Mouse (Mus musculus) midbrain, postnatal 0 days (tissue): ENCODE measurements around the gene Rnd1. TPM values are rescaled to one million over a fixed set of nuclear protein-coding genes. Genes with fewer than 3 reads are reported as not detected.
A peak's percentile ranks its signal among the peaks of the same experiment; 100 is the strongest.

Experiments used
- ATAC-seq: fragments of 200-750 bp; cut with Nextera tagmentation; 2 replicates; pipeline ENCODE4 v1.8.0; 2017; ENCODE audit warnings: moderate number of reproducible peaks, mild to moderate bottlenecking, moderate TSS enrichment, moderate library complexity; ENCODE audit not compliant: low FRiP score
- DNase-seq: peaks from one replicate; pipeline ENCODE4 v3.0.0-alpha.2; 2015; ENCODE audit warnings: low spot score
- H3K27ac ChIP-seq: fragments of 300-500 bp; sonication (generic); 2 replicates; pipeline ENCODE4 v1.5.1; 2014; ENCODE audit warnings: low read depth, mild to moderate bottlenecking, low read length, mixed read lengths
- H3K27me3 ChIP-seq: fragments of 300-500 bp; sonication (generic); 2 replicates; pipeline ENCODE4 v1.6.1; 2014; ENCODE audit warnings: low read length, control low read depth, mixed read lengths; ENCODE audit not compliant: insufficient read depth
- H3K36me3 ChIP-seq: fragments of 300-500 bp; sonication (generic); 2 replicates; pipeline ENCODE4 v1.6.1; 2014; ENCODE audit warnings: low read length, control low read depth, mixed read lengths; ENCODE audit not compliant: insufficient read depth
- H3K4me1 ChIP-seq: fragments of 300-500 bp; sonication (generic); 2 replicates; pipeline ENCODE4 v1.6.1; 2014; ENCODE audit warnings: mild to moderate bottlenecking, control low read depth, antibody characterized with exemption, low read length, mixed read lengths; ENCODE audit not compliant: insufficient read depth
- H3K4me2 ChIP-seq: fragments of 300-500 bp; sonication (generic); 2 replicates; pipeline ENCODE4 v1.6.1; 2014; ENCODE audit warnings: low read depth, mild to moderate bottlenecking, low read length, mixed read lengths; ENCODE audit not compliant: poor library complexity, severe bottlenecking
- H3K4me3 ChIP-seq: fragments of 300-500 bp; sonication (generic); 2 replicates; pipeline ENCODE4 v1.5.1; 2014; ENCODE audit warnings: low read depth, mild to moderate bottlenecking, low read length, moderate library complexity
- H3K9ac ChIP-seq: fragments of 300-500 bp; sonication (generic); replicated peaks from 2 replicates; pipeline ENCODE4 v1.6.1; 2014; ENCODE audit warnings: mild to moderate bottlenecking, low read length, moderate library complexity, mixed read lengths; ENCODE audit not compliant: poor library complexity, severe bottlenecking
- H3K9me3 ChIP-seq: fragments of 300-500 bp; sonication (generic); 2 replicates; pipeline ENCODE4 v1.6.1; 2016; ENCODE audit warnings: low read length, control low read depth
- CTCF ChIP-seq: IDR thresholded peaks from 2 replicates; pipeline ENCODE4 v1.5.1; 2016; ENCODE audit warnings: antibody characterized with exemption, mild to moderate bottlenecking
- WGBS: fragments of 180-500 bp; shearing (Covaris S2); extraction: QIAGEN DNeasy Blood & Tissue Kit; methylation state at CpG from one replicate; pipeline ENCODE4 v1.1.7; 2014; 5-methylcytosine and 5-hydroxymethylcytosine counted together
- polyA plus RNA-seq: library from polyadenylated mRNA; unstranded; fragments of >200 nt; fragmentation: Nextera tagmentation; extraction: Ambion mirVana; gene quantifications from 2 replicates; pipeline ENCODE4 v1.2.1, GENCODE M21; 2015
- total RNA-seq: library from RNA; depleted of rRNA; stranded (reverse); fragments of >200 nt; gene quantifications from 2 replicates; pipeline ENCODE4 v1.2.3, GENCODE M21; 2014

Rnd1 gene
- total and polyA plus RNA-seq, 2 experiments from 2014 or later, result 20.7 to 42.9 TPM

DNA sequence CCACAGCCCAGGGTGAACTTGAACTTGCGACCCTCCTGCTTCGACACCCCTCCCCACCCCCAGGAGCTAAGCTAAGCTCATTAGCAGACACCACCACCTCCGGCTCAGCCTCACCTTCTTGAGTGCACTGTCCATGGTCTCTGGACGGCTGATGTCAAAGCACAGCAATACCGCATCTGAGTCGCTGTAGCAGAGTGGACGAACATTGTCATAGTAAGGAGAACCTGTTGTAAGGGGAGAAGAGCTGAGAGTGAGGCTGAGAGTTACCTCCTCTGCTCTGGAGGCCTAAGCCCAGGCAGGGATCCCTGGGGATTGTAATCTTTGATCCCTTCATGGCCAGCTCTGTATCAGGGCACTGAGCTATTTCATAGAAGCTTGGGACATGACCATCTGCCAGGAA, 3.5 kb downstream of the Rnd1 start:
- no peak for TF ChIP-seq CTCF
- Histone ChIP-seq H3K4me1 (peaks cover 17% of the 10 kb centered on the region; the same call in 1 of the 2 replicates), H3K27me3 (no peaks in the 10 kb centered on the region), H3K9ac (0 out of 2 replicates have a peak overlapping the region, but pooled peaks have one; percentile 66), H3K27ac (peak overlapping the region; percentile 63; the same call in 1 of the 2 replicates), H3K36me3 (peaks cover 9% of the 10 kb centered on the region), H3K4me3 (no peak overlapping the region; the same call in 1 of the 2 replicates), H3K9me3 (no peaks in the 10 kb centered on the region), H3K4me2 (peak overlapping the region; percentile 98; the same call in 1 of the 2 replicates)
- DNase-seq, result no peak
- no peak for ATAC-seq
- 77% methylated on average over 7 of the region's 7 CpGs for WGBS

DNA sequence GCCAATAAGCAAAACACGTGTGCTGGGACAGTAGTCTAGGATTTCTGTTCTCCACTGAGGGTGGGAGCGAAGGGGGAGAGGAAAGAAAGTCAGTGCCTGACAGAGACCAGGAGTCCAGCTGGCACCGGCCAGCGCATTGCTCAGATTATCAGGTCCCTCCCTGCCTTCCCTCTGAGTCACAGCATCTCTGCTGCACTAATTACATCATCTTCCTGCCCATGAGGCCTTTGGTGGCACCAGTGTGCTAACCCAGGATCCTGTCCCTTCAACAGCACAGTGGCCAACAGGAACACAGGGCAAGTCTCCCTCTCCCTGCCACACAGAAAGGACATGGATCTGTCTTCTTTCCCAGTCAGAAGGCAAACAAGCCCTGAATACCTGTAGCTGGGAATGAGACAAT, 4.7 kb downstream of the Rnd1 start:
- H3K4me3 ChIP-seq, result no peak overlapping the region
- no peak for TF ChIP-seq CTCF
- H3K27me3 ChIP-seq, result no peaks in the 10 kb centered on the region
- H3K4me2 ChIP-seq, result no peak overlapping the region
- H3K36me3 ChIP-seq, result peaks cover 9% of the 10 kb centered on the region
- no peak for ATAC-seq
- no peak overlapping the region for H3K9ac ChIP-seq
- 56% methylated on average over 4 of the region's 4 CpGs for WGBS
- H3K27ac ChIP-seq, result no peak overlapping the region
- no peak for DNase-seq
- H3K9me3 ChIP-seq, result no peaks in the 10 kb centered on the region
- peaks cover 15% of the 10 kb centered on the region; the same call in 1 of the 2 replicates for H3K4me1 ChIP-seq

DNA sequence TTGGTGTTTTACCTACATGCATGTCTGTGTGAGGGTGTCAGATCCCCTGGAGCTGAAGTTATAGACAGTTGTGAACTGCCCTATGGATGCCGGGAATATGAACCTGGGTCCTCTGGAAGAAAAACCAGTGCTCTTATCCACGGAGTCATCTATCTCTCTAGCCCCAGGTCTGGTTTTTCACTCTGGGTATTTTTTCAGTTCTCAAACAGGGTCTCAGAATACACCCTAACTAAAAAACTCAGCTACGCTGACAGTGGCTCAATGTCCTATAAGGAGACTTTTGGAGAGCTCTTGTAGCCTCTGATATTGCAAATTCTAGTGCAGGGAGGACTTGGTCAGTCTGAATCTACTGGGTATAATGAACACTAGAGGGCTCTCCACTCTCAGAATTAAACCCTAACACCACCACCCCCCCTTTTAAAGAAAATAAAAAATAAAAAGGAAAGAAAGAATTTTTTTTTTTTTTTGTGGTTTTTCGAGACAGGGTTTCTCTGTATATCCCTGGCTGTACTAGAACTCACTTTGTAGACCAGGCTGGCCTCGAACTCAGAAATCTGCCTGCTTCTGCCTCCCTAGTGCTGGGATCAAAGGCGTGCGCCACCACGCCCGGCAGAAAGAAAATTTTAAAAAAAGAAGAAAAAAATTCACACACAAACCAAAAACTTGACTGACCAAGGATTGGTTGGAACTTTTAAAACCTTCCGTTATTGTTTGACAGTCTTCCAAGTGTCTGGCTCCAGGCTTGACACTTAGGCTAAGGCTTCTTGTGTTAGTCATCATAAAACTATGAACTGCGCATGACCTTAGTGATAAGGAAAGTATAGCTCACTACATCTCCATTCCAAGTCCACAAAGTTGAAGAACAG, 13.0 kb downstream of the Rnd1 start:
- ATAC-seq (no peak), DNase-seq (peak; percentile 67)
- H3K4me2 ChIP-seq, result no peak overlapping the region
- H3K9ac ChIP-seq, result no peak overlapping the region
- no peak overlapping the region for H3K27ac ChIP-seq
- no peaks in the 10 kb centered on the region for H3K36me3 ChIP-seq
- no peaks in the 10 kb centered on the region for H3K4me1 ChIP-seq
- WGBS, result 80% methylated on average over 11 of the region's 11 CpGs
- H3K4me3 ChIP-seq, result no peak overlapping the region
- no peaks in the 10 kb centered on the region for H3K9me3 ChIP-seq
- H3K27me3 ChIP-seq, result no peaks in the 10 kb centered on the region
- TF ChIP-seq CTCF, result peak; percentile 69

DNA sequence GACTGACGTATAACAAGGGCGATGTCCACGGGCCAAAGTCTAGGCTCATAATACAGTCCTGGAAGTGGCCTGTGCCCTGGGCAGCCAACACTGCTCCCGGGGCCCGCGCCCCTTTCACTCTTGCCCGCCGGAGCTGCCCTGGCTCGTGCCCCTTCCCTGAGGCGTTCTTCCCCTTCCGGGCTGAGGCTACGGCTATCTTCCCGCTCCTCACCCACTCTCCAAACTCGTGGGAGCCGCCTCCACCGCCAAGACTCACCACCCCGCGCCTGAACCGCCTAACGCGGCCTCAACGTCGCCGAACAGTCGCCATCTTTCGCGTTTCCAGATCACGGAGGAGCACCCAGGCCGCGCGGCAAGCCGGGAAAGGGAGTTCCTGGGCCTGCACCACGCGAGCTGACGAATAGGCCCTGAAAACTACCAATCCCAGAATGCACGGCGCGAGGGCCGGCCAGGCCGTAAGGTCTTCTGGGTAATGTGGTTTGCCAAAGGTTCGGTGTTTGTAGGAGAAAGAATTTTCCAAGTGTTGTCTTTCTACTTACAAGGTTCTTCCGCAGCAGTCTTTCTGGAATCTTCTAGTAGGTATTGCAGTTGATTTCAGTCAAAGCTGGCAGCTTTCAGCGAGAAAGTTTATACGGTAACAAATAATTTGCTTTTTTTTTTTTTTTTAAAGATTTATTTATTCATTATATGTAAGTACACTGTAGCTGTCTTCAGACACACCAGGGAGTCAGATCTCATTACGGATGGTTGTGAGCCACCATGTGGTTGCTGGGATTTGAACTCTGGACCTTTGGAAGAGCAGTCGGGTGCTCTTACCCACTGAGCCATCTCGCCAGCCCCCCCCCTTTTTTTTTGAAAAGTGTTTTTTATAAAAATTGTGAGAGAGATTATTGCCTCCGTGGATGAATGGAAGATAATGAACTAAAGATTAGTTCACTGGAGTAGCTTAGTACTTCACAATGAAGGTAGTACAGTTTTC, 14.4 kb downstream of the Rnd1 start, which contains the start of gene Ddx23:
Gene Ddx23 (minus strand): TSS at position 328 of the 979 bp plus-strand sequence.
- peak; percentile 98 for DNase-seq
- WGBS, result 4% methylated on average over 47 of the region's 48 CpGs
- H3K9me3 ChIP-seq, result no peaks in the 10 kb centered on the region
- peak; percentile 94 for ATAC-seq
- peak within 1 kb of the TSS; percentile 87 for H3K9ac ChIP-seq
- H3K4me2 ChIP-seq, result peak within 1 kb of the TSS; percentile 71
- H3K36me3 ChIP-seq, result peaks cover 4% of the 10 kb centered on the region; the same call in 1 of the 2 replicates
- H3K4me3 ChIP-seq, result peak within 1 kb of the TSS; percentile 85
- H3K27ac ChIP-seq, result peak within 1 kb of the TSS; percentile 94
- H3K27me3 ChIP-seq, result no peaks in the 10 kb centered on the region
- TF ChIP-seq CTCF, result no peak
- H3K4me1 ChIP-seq, result no peaks in the 10 kb centered on the region

DNA sequence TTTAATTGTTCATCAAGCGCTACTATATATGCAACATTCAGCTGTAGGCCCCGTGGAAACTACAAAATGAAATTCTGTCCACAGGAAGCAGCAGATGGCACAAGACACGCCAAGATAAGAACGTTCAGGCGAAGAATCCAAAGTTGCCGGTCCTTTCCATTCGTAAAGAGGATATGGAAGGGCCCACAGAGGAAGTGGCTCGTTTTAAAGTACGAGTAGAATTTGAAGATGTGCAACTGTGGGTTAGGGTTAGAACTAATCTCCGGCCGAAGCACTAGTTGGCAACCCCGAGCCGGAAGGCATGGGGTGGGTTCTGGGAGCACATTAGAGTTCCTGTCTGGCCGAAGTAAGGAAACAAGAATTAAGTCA, 15.1 kb downstream of the Rnd1 start:
- DNase-seq (peak; percentile 35), ATAC-seq (no peak)
- no peaks in the 10 kb centered on the region for H3K4me1 ChIP-seq
- peak overlapping the region; percentile 71 for H3K4me2 ChIP-seq
- peak overlapping the region; percentile 85 for H3K4me3 ChIP-seq
- TF ChIP-seq CTCF, result peak; percentile 32; the same call in 1 of the 2 replicates
- H3K9ac ChIP-seq, result peak overlapping the region; percentile 87
- H3K27me3 ChIP-seq, result no peaks in the 10 kb centered on the region
- no peaks in the 10 kb centered on the region for H3K9me3 ChIP-seq
- H3K27ac ChIP-seq, result peak overlapping the region; percentile 94
- WGBS, result under 1% methylated on average over 14 of the region's 14 CpGs
- H3K36me3 ChIP-seq, result peaks cover 11% of the 10 kb centered on the region
